Comparison of ENCODE assay signal across 8 mouse cellular contexts in genomic region chr8:74993081-74993474, GRCm38 (mm10). TPM values are rescaled to one million over a fixed set of nuclear protein-coding genes. Genes with fewer than 3 reads are reported as not detected.
DNase-seq lines count a peak whose midpoint lies in the region; ATAC-seq and TF ChIP-seq lines count a peak whose summit lies in the region.

TSS of gene Hmgxb4 (plus strand) at chr8:74993356.

- H3K36me3 ChIP-seq in E14TG2a.4 (ENCODE audit: insufficient read depth, low read length), result peaks cover 12% of the 10 kb centered on the region
- no peaks in the 10 kb centered on the region for H3K36me3 ChIP-seq in hindbrain, embryonic 15.5 days
- no peaks in the 10 kb centered on the region for H3K36me3 ChIP-seq in liver, postnatal 0 days (replicated peaks; ENCODE audit: insufficient read depth, low read length)

- peak within 1 kb of the TSS; percentile 68 for H3K4me2 ChIP-seq in hindbrain, embryonic 15.5 days
- peak within 1 kb of the TSS; percentile 72 for H3K4me2 ChIP-seq in liver, postnatal 0 days (ENCODE audit: low read depth, low read length)

- TF ChIP-seq CTCF in E14TG2a.4 (conservative IDR thresholded peaks at IDR 0.05; ENCODE audit: low read length), result no peak
- no peak for TF ChIP-seq CTCF in liver, postnatal 0 days (IDR thresholded peaks at IDR 0.05; ENCODE audit: low read depth)

- peak; percentile 29 for ATAC-seq in erythroid progenitor cell, adult 5-6 weeks (replicated peaks; ENCODE audit: low FRiP score, poor library complexity, severe bottlenecking)
- ATAC-seq in hindbrain, embryonic 15.5 days (ENCODE audit: low FRiP score, low read depth), result 0 out of 2 replicates have a peak, but pooled peaks have one; percentile 6
- no peak for ATAC-seq in liver, postnatal 0 days

- peak within 1 kb of the TSS; percentile 97 for H3K9ac ChIP-seq in hindbrain, embryonic 15.5 days
- H3K9ac ChIP-seq in liver, postnatal 0 days (replicated peaks), result peak within 1 kb of the TSS; percentile 97

- peaks cover 77% of the 10 kb centered on the region for H3K4me1 ChIP-seq in E14TG2a.4 (replicated peaks; ENCODE audit: low read depth, low read length)
- peaks cover 14% of the 10 kb centered on the region for H3K4me1 ChIP-seq in hindbrain, embryonic 15.5 days (replicated peaks)
- H3K4me1 ChIP-seq in liver, postnatal 0 days (ENCODE audit: insufficient read depth), result peaks cover 8% of the 10 kb centered on the region

- peak within 1 kb of the TSS; percentile 96 for H3K27ac ChIP-seq in hindbrain, embryonic 15.5 days (replicated peaks)
- H3K27ac ChIP-seq in liver, postnatal 0 days (ENCODE audit: low read depth), result peak within 1 kb of the TSS; percentile 88

- no peaks in the 10 kb centered on the region for H3K9me3 ChIP-seq in E14TG2a.4 (ENCODE audit: low read length)
- no peaks in the 10 kb centered on the region for H3K9me3 ChIP-seq in hindbrain, embryonic 15.5 days
- no peaks in the 10 kb centered on the region for H3K9me3 ChIP-seq in liver, postnatal 0 days (ENCODE audit: low read length)

- WGBS in hindbrain, embryonic 15.5 days, result 13% methylated on average over 8 of the region's 8 CpGs
- 11% methylated on average over 8 of the region's 8 CpGs for WGBS in liver, postnatal 0 days (ENCODE audit: insufficient replicate concordance)

- peak within 1 kb of the TSS; percentile 89 for H3K4me3 ChIP-seq in E14TG2a.4 (replicated peaks; ENCODE audit: low read length)
- H3K4me3 ChIP-seq in hindbrain, embryonic 15.5 days, result peak within 1 kb of the TSS; percentile 87
- H3K4me3 ChIP-seq in liver, postnatal 0 days (ENCODE audit: low read depth, low read length), result peak within 1 kb of the TSS; percentile 83

- no peak for DNase-seq in frontal cortex, adult 2 months (ENCODE audit: extremely low spot score in 1 of 2, low spot score in 1 of 2)
- no peak for DNase-seq in frontal cortex, postnatal 25 days (ENCODE audit: low spot score in 2 of 2)
- no peak for DNase-seq in liver, postnatal 0 days
- no peak for DNase-seq in retina, postnatal 1 day
- DNase-seq in cerebellum, postnatal 14 days, result no peak

- TF ChIP-seq EP300 in liver, postnatal 0 days (IDR thresholded peaks at IDR 0.05; ENCODE audit: low read depth), result no peak

- no peaks in the 10 kb centered on the region for H3K27me3 ChIP-seq in E14TG2a.4 (ENCODE audit: insufficient read depth, low read length)
- no peaks in the 10 kb centered on the region for H3K27me3 ChIP-seq in hindbrain, embryonic 15.5 days
- H3K27me3 ChIP-seq in liver, postnatal 0 days (ENCODE audit: insufficient read depth, low read length), result no peaks in the 10 kb centered on the region

RNA-seq across cellular contexts. Expression of gene Hmgxb4, which starts in this region (rescaled TPM):
- polyA plus RNA-seq in frontal cortex, adult 2 months (2012; rRNA removed), result 33.6 and 37.0 TPM in 2 replicates
- total RNA-seq in erythroid progenitor cell, adult 5-6 weeks (2015; ENCODE audit: low replicate concordance), result 63.7 and 87.2 TPM in 2 replicates
- 40.6 and 65.0 TPM in 2 replicates for total RNA-seq in erythroid progenitor cell, adult 5-6 weeks (2017; ENCODE audit: low replicate concordance)
- polyA plus RNA-seq in hindbrain, embryonic 15.5 days (2015; fragmentation: Nextera tagmentation; extraction: Ambion mirVana), result 32.9 and 37.7 TPM in 2 replicates
- 5.5 and 6.6 TPM in 2 replicates for polyA plus RNA-seq in liver, postnatal 0 days (2015; fragmentation: Nextera tagmentation; extraction: Ambion mirVana)
